Mouse (Mus musculus): ENCODE data around the gene Camk1d. TPM values are rescaled to one million over a fixed set of nuclear protein-coding genes. Genes with fewer than 3 reads are reported as not detected.
"Not testable (repeated sequence)": the region's sequence is repeated elsewhere in the genome, so short reads cannot be mapped to it uniquely, and the experiment has no call there.

The Camk1d gene
- polyA plus RNA-seq, 1 experiment, result 1.0 TPM

GRCm38 (mm10) chr2:5388381-5388780 lies 325.9 kb downstream of the Camk1d start:
- Histone ChIP-seq H3K27me3 (replicated peaks; ENCODE audit: control insufficient read depth, insufficient read depth, low read length) (no peaks in the 10 kb centered on the region), H3K4me1 (ENCODE audit: control insufficient read depth, insufficient read depth, low read length) (no peaks in the 10 kb centered on the region; the same call in 1 of the 2 replicates), H3K4me3 (ENCODE audit: insufficient read depth, low read depth, low read length) (no peak overlapping the region), H3K27ac (ENCODE audit: insufficient read depth, low read depth, low read length) (no peak overlapping the region), H3K36me3 (ENCODE audit: control insufficient read depth, insufficient read depth, low read length) (no peaks in the 10 kb centered on the region)
- TF ChIP-seq POLR2A (IDR thresholded peaks at IDR 0.05; ENCODE audit: low read depth, low read length), result no peak
- TF ChIP-seq CTCF (conservative IDR thresholded peaks at IDR 0.05; ENCODE audit: insufficient read depth, insufficient read length, low read depth, low read length), result no peak
- DNase-seq, result no peak
- 84% methylated on average over 7 of the region's 7 CpGs for WGBS

GRCm38 (mm10) chr2:5381712-5382710 lies 332.3 kb downstream of the Camk1d start:
- Histone ChIP-seq H3K27me3 (replicated peaks; ENCODE audit: control insufficient read depth, insufficient read depth, low read length) (no peaks in the 10 kb centered on the region), H3K4me3 (ENCODE audit: insufficient read depth, low read depth, low read length) (no peak overlapping the region), H3K4me1 (ENCODE audit: control insufficient read depth, insufficient read depth, low read length) (peaks cover 16% of the 10 kb centered on the region; the same call in 1 of the 2 replicates), H3K36me3 (ENCODE audit: control insufficient read depth, insufficient read depth, low read length) (no peaks in the 10 kb centered on the region), H3K27ac (ENCODE audit: insufficient read depth, low read depth, low read length) (no peak overlapping the region)
- peak; percentile 78 for DNase-seq
- 32% methylated on average over 12 of the region's 12 CpGs for WGBS
- no peak for TF ChIP-seq CTCF (conservative IDR thresholded peaks at IDR 0.05; ENCODE audit: insufficient read depth, insufficient read length, low read depth, low read length)
- TF ChIP-seq POLR2A (IDR thresholded peaks at IDR 0.05; ENCODE audit: low read depth, low read length), result no peak

GRCm38 (mm10) chr2:5380973-5381372 lies 333.3 kb downstream of the Camk1d start:
- no peak for DNase-seq
- Histone ChIP-seq H3K27me3 (replicated peaks; ENCODE audit: control insufficient read depth, insufficient read depth, low read length) (no peaks in the 10 kb centered on the region), H3K4me3 (ENCODE audit: insufficient read depth, low read depth, low read length) (no peak overlapping the region), H3K36me3 (ENCODE audit: control insufficient read depth, insufficient read depth, low read length) (no peaks in the 10 kb centered on the region), H3K27ac (ENCODE audit: insufficient read depth, low read depth, low read length) (no peak overlapping the region), H3K4me1 (ENCODE audit: control insufficient read depth, insufficient read depth, low read length) (peaks cover 16% of the 10 kb centered on the region; the same call in 1 of the 2 replicates)
- no peak for TF ChIP-seq CTCF (conservative IDR thresholded peaks at IDR 0.05; ENCODE audit: insufficient read depth, insufficient read length, low read depth, low read length)
- TF ChIP-seq POLR2A (IDR thresholded peaks at IDR 0.05; ENCODE audit: low read depth, low read length), result no peak
- whole genome bisulfite sequencing, result 92% methylated on average over 7 of the region's 7 CpGs

- H3K4me3 ChIP-seq (ENCODE audit: insufficient read depth, low read depth, low read length); H3K27ac ChIP-seq (ENCODE audit: insufficient read depth, low read depth, low read length); DNase-seq; H3K36me3 ChIP-seq (ENCODE audit: control insufficient read depth, insufficient read depth, low read length); H3K27me3 ChIP-seq (replicated peaks; ENCODE audit: control insufficient read depth, insufficient read depth, low read length): not testable (repeated sequence)
- WGBS, result 39% methylated on average over 18 of the region's 18 CpGs
- peaks cover 16% of the 10 kb centered on the region; the same call in 1 of the 2 replicates for H3K4me1 ChIP-seq (ENCODE audit: control insufficient read depth, insufficient read depth, low read length)
Observed at GRCm38 (mm10) chr2:5378922-5379321, 335.4 kb downstream of the Camk1d start.

- no peaks in the 10 kb centered on the region for H3K36me3 ChIP-seq (ENCODE audit: control insufficient read depth, insufficient read depth, low read length)
- DNase-seq, result no peak
- no peak for TF ChIP-seq POLR2A (IDR thresholded peaks at IDR 0.05; ENCODE audit: low read depth, low read length)
- H3K4me3 ChIP-seq (ENCODE audit: insufficient read depth, low read depth, low read length), result no peak overlapping the region
- peak overlapping the region; percentile 6; the same call in 1 of the 2 replicates for H3K27ac ChIP-seq (ENCODE audit: insufficient read depth, low read depth, low read length)
- H3K4me1 ChIP-seq (ENCODE audit: control insufficient read depth, insufficient read depth, low read length), result peaks cover 16% of the 10 kb centered on the region; the same call in 1 of the 2 replicates
- no peaks in the 10 kb centered on the region for H3K27me3 ChIP-seq (replicated peaks; ENCODE audit: control insufficient read depth, insufficient read depth, low read length)
- WGBS, result 64% methylated on average over 6 of the region's 6 CpGs
Observed at GRCm38 (mm10) chr2:5378066-5378672, 336.1 kb downstream of the Camk1d start.

GRCm38 (mm10) chr2:5372886-5373429 lies 341.4 kb downstream of the Camk1d start:
- Histone ChIP-seq H3K4me3 (ENCODE audit: insufficient read depth, low read depth, low read length) (no peak overlapping the region), H3K27ac (ENCODE audit: insufficient read depth, low read depth, low read length) (no peak overlapping the region), H3K4me1 (ENCODE audit: control insufficient read depth, insufficient read depth, low read length) (peaks cover 5% of the 10 kb centered on the region; the same call in 1 of the 2 replicates), H3K27me3 (replicated peaks; ENCODE audit: control insufficient read depth, insufficient read depth, low read length) (no peaks in the 10 kb centered on the region), H3K36me3 (ENCODE audit: control insufficient read depth, insufficient read depth, low read length) (no peaks in the 10 kb centered on the region)
- DNase-seq, result peak; percentile 10
- TF ChIP-seq POLR2A (IDR thresholded peaks at IDR 0.05; ENCODE audit: low read depth, low read length) (no peak), CTCF (conservative IDR thresholded peaks at IDR 0.05; ENCODE audit: insufficient read depth, insufficient read length, low read depth, low read length) (no peak)
- 47% methylated on average over 6 of the region's 6 CpGs for WGBS

GRCm38 (mm10) chr2:5371316-5371715 lies 343.0 kb downstream of the Camk1d start:
- DNase-seq, result no peak
- Histone ChIP-seq H3K27ac (ENCODE audit: insufficient read depth, low read depth, low read length) (no peak overlapping the region), H3K4me1 (ENCODE audit: control insufficient read depth, insufficient read depth, low read length) (no peaks in the 10 kb centered on the region), H3K27me3 (replicated peaks; ENCODE audit: control insufficient read depth, insufficient read depth, low read length) (no peaks in the 10 kb centered on the region), H3K4me3 (ENCODE audit: insufficient read depth, low read depth, low read length) (no peak overlapping the region), H3K36me3 (ENCODE audit: control insufficient read depth, insufficient read depth, low read length) (no peaks in the 10 kb centered on the region)
- TF ChIP-seq CTCF (conservative IDR thresholded peaks at IDR 0.05; ENCODE audit: insufficient read depth, insufficient read length, low read depth, low read length), result no peak
- TF ChIP-seq POLR2A (IDR thresholded peaks at IDR 0.05; ENCODE audit: low read depth, low read length), result no peak
- 85% methylated on average over 3 of the region's 3 CpGs for WGBS

Data from kidney, adult 2 months (tissue).